Mouse (Mus musculus): ENCODE data around the gene Krt23.

- no peak for TF ChIP-seq CTCF (IDR thresholded peaks at IDR 0.05)
- TF ChIP-seq POLR2A (IDR thresholded peaks at IDR 0.05; ENCODE audit: insufficient read depth, low read depth, low read length) = no peak
- no peak for TF ChIP-seq EP300 (IDR thresholded peaks at IDR 0.05; ENCODE audit: insufficient read depth, low read depth, low read length)
These were observed 62.3 kb downstream of the Krt23 start for GRCm38 (mm10) chr11:99430670-99431069.

Data from heart, adult 2 months (tissue).